Mouse (Mus musculus) intestine, embryonic 16.5 days (tissue): ENCODE measurements around the gene Raf1. TPM values are rescaled to one million over a fixed set of nuclear protein-coding genes. Genes with fewer than 3 reads are reported as not detected.

Experiments
- ATAC-seq: fragments of 200-750 bp; cut with Nextera tagmentation; 2 replicates; pipeline ENCODE4 v1.8.0; 2017; ENCODE audit warnings: moderate TSS enrichment, moderate library complexity
- H3K27ac ChIP-seq: fragments of 300-500 bp; sonication (generic); 2 replicates; pipeline ENCODE4 v1.5.1; 2014; ENCODE audit warnings: mild to moderate bottlenecking, low read length
- H3K27me3 ChIP-seq: fragments of 300-500 bp; sonication (generic); replicated peaks from 2 replicates; pipeline ENCODE4 v1.6.1; 2014; ENCODE audit warnings: low read length, control low read depth, mixed read lengths; ENCODE audit not compliant: control insufficient read depth, insufficient read depth
- H3K36me3 ChIP-seq: fragments of 300-500 bp; sonication (generic); 2 replicates; pipeline ENCODE4 v1.6.1; 2014; ENCODE audit warnings: low read length, control low read depth; ENCODE audit not compliant: control insufficient read depth, insufficient read depth
- H3K4me1 ChIP-seq: fragments of 300-500 bp; sonication (generic); 2 replicates; pipeline ENCODE4 v1.6.1; 2014; ENCODE audit warnings: low read length, control low read depth, mixed read lengths; ENCODE audit not compliant: control insufficient read depth, insufficient read depth
- H3K4me2 ChIP-seq: fragments of 300-500 bp; sonication (generic); 2 replicates; pipeline ENCODE4 v1.6.1; 2014; ENCODE audit warnings: low read depth, low read length, control low read depth
- H3K4me3 ChIP-seq: fragments of 300-500 bp; sonication (generic); 2 replicates; pipeline ENCODE4 v1.5.1; 2014; ENCODE audit warnings: mild to moderate bottlenecking, low read length
- H3K9ac ChIP-seq: fragments of 300-500 bp; sonication (generic); 2 replicates; pipeline ENCODE4 v1.6.1; 2014; ENCODE audit warnings: low read depth, low read length
- H3K9me3 ChIP-seq: fragments of 300-500 bp; sonication (generic); 2 replicates; pipeline ENCODE4 v1.6.1; 2016; ENCODE audit warnings: low read length, control low read depth; ENCODE audit not compliant: control insufficient read depth
- WGBS: fragments of 180-500 bp; shearing (Covaris S2); extraction: QIAGEN DNeasy Blood & Tissue Kit; methylation state at CpG from one replicate; pipeline ENCODE4 v1.1.7; 2014; 5-methylcytosine and 5-hydroxymethylcytosine counted together
- polyA plus RNA-seq: library from polyadenylated mRNA; unstranded; fragments of >200 nt; fragmentation: Nextera tagmentation; extraction: Ambion mirVana; gene quantifications from 2 replicates; pipeline ENCODE4 v1.2.1, GENCODE M21; 2015

The Raf1 gene
- polyA plus RNA-seq, 1 experiment from 2014 or later, result 71.4 TPM

- H3K4me3 ChIP-seq, result no peak overlapping the region
- no peak overlapping the region for H3K4me2 ChIP-seq
- H3K9me3 ChIP-seq, result no peaks in the 10 kb centered on the region
- ATAC-seq, result no peak
- no peak overlapping the region for H3K9ac ChIP-seq
- WGBS, result 92% methylated on average over 1 of the region's 1 CpGs
- no peak overlapping the region for H3K27ac ChIP-seq
- H3K27me3 ChIP-seq, result no peaks in the 10 kb centered on the region
- H3K4me1 ChIP-seq, result peaks cover 22% of the 10 kb centered on the region
- H3K36me3 ChIP-seq, result no peaks in the 10 kb centered on the region
Measured at GRCm38 (mm10) chr6:115672700-115673099, 3.7 kb downstream of the Raf1 start.

GRCm38 (mm10) chr6:115666641-115667040, 9.8 kb downstream of the Raf1 start:
- Histone ChIP-seq H3K4me3 (no peak overlapping the region), H3K4me1 (peaks cover 14% of the 10 kb centered on the region), H3K9ac (no peak overlapping the region), H3K36me3 (no peaks in the 10 kb centered on the region), H3K27ac (peak overlapping the region; percentile 39), H3K4me2 (no peak overlapping the region), H3K27me3 (no peaks in the 10 kb centered on the region), H3K9me3 (no peaks in the 10 kb centered on the region)
- peak; percentile 91 for ATAC-seq
- WGBS, result 58% methylated on average over 4 of the region's 4 CpGs

GRCm38 (mm10) chr6:115664268-115664667, 12.2 kb downstream of the Raf1 start:
- H3K36me3 ChIP-seq, result no peaks in the 10 kb centered on the region
- H3K9me3 ChIP-seq, result no peaks in the 10 kb centered on the region
- H3K27ac ChIP-seq, result no peak overlapping the region
- no peak for ATAC-seq
- H3K4me2 ChIP-seq, result no peak overlapping the region
- 80% methylated on average over 3 of the region's 3 CpGs for WGBS
- no peak overlapping the region for H3K4me3 ChIP-seq
- H3K9ac ChIP-seq, result no peak overlapping the region
- H3K4me1 ChIP-seq, result peaks cover 16% of the 10 kb centered on the region
- no peaks in the 10 kb centered on the region for H3K27me3 ChIP-seq

- Histone ChIP-seq H3K9ac (no peak overlapping the region), H3K36me3 (no peaks in the 10 kb centered on the region), H3K4me1 (peaks cover 12% of the 10 kb centered on the region), H3K27me3 (no peaks in the 10 kb centered on the region), H3K4me3 (no peak overlapping the region), H3K4me2 (no peak overlapping the region), H3K27ac (no peak overlapping the region), H3K9me3 (no peaks in the 10 kb centered on the region)
- ATAC-seq, result 0 out of 2 replicates have a peak, but pooled peaks have one; percentile 21
Measured at GRCm38 (mm10) chr6:115658802-115659201, 17.6 kb downstream of the Raf1 start.

- ATAC-seq, result no peak
- H3K4me1 ChIP-seq, result peaks cover 29% of the 10 kb centered on the region
- no peaks in the 10 kb centered on the region for H3K27me3 ChIP-seq
- no peak overlapping the region for H3K9ac ChIP-seq
- H3K27ac ChIP-seq, result no peak overlapping the region
- H3K4me3 ChIP-seq, result no peak overlapping the region
- WGBS, result 30% methylated on average over 2 of the region's 2 CpGs
- H3K9me3 ChIP-seq, result no peaks in the 10 kb centered on the region
- no peaks in the 10 kb centered on the region for H3K36me3 ChIP-seq
- H3K4me2 ChIP-seq, result no peak overlapping the region
Measured at GRCm38 (mm10) chr6:115653939-115654338, 22.5 kb downstream of the Raf1 start.

- Histone ChIP-seq H3K27me3 (no peaks in the 10 kb centered on the region), H3K9me3 (no peaks in the 10 kb centered on the region), H3K9ac (no peak overlapping the region), H3K4me1 (peaks cover 28% of the 10 kb centered on the region), H3K4me2 (no peak overlapping the region), H3K36me3 (no peaks in the 10 kb centered on the region), H3K4me3 (no peak overlapping the region), H3K27ac (peak overlapping the region; percentile 79; the same call in 1 of the 2 replicates)
- no peak for ATAC-seq
Measured at GRCm38 (mm10) chr6:115651719-115652118, 24.7 kb downstream of the Raf1 start.

GRCm38 (mm10) chr6:115650476-115651427, 25.7 kb downstream of the Raf1 start:
- H3K9me3 ChIP-seq, result no peaks in the 10 kb centered on the region
- H3K4me2 ChIP-seq, result no peak overlapping the region
- H3K27me3 ChIP-seq, result no peaks in the 10 kb centered on the region
- no peak overlapping the region for H3K9ac ChIP-seq
- WGBS, result 37% methylated on average over 5 of the region's 5 CpGs
- H3K4me1 ChIP-seq, result peaks cover 28% of the 10 kb centered on the region
- no peak overlapping the region for H3K4me3 ChIP-seq
- peak; percentile 90 for ATAC-seq
- H3K36me3 ChIP-seq, result no peaks in the 10 kb centered on the region
- peak overlapping the region; percentile 79 for H3K27ac ChIP-seq

GRCm38 (mm10) chr6:115649792-115650365, 26.6 kb downstream of the Raf1 start:
- Histone ChIP-seq H3K27ac (peak overlapping the region; percentile 82), H3K9me3 (no peaks in the 10 kb centered on the region), H3K4me2 (0 out of 2 replicates have a peak overlapping the region, but pooled peaks have one; percentile 9), H3K9ac (no peak overlapping the region), H3K4me3 (no peak overlapping the region), H3K27me3 (no peaks in the 10 kb centered on the region), H3K4me1 (peaks cover 28% of the 10 kb centered on the region), H3K36me3 (no peaks in the 10 kb centered on the region)
- WGBS, result 60% methylated on average over 1 of the region's 1 CpGs
- no peak for ATAC-seq

GRCm38 (mm10) chr6:115643315-115643714, 33.1 kb downstream of the Raf1 start:
- Histone ChIP-seq H3K9ac (no peak overlapping the region), H3K4me3 (no peak overlapping the region), H3K27ac (no peak overlapping the region), H3K4me2 (no peak overlapping the region), H3K27me3 (no peaks in the 10 kb centered on the region), H3K4me1 (peaks cover under 1% of the 10 kb centered on the region; the same call in 1 of the 2 replicates), H3K36me3 (peaks cover 3% of the 10 kb centered on the region; the same call in 1 of the 2 replicates), H3K9me3 (no peaks in the 10 kb centered on the region)
- ATAC-seq, result no peak
- WGBS, result 69% methylated on average over 1 of the region's 1 CpGs
